In the genomic region with DNA sequence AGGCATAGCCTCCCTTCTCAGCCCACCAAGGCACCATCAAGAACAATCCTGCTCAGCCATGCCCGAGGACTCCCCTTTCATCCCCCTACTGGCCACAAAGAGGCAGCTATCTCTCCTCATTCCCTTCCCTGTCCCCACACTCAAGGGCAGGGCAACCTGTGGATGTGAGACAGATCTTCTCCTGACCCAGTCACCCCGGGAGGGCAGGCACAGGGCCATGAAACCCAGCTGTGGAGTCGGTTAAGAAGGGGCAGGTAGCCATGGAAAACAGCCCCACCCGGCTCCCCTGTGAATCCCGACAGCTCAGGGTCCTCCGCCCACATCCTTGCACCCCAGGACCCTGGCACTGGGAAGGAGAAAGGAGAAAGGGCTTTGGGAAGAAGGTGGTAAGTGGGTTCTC, we compare ENCODE assay signal across 19 mouse cellular contexts.
DNase-seq lines count a peak whose midpoint lies in the region; ATAC-seq lines count a peak whose summit lies in the region.
"Had no signal": no experiment of that assay in that cellular context is flagged by ENCODE, and none has a peak within 500 bp of the region (broad histone marks: within the 10 kb centered on the region; RNA-seq: fewer than 3 reads in every experiment).

No protein-coding gene starts in this region.

- 81% methylated on average over 6 of the region's 6 CpGs for WGBS in forebrain, embryonic 10.5 days
- WGBS in forebrain, embryonic 15.5 days, result 77% methylated on average over 6 of the region's 6 CpGs
- 70% methylated on average over 6 of the region's 6 CpGs for WGBS in limb, embryonic 10.5 days

- ATAC-seq in forebrain, embryonic 15.5 days (replicated peaks), result no peak
- ATAC-seq: forebrain, embryonic 16.5 days; intestine, postnatal 0 days; liver, postnatal 0 days had no signal

- DNase-seq in forebrain, embryonic 10.5 days (ENCODE audit: extremely low spot score, low spot score), result no peak
- peak; percentile 51 for DNase-seq in left cerebral cortex, postnatal 4 days
- no peak for DNase-seq in left cerebral cortex, adult 9 months (ENCODE audit: low spot score in 2 of 2)
- peak; percentile 59 to 72 for DNase-seq in cerebellum, postnatal 10 days
- DNase-seq in limb, embryonic 10.5 days (ENCODE audit: low spot score), result no peak
- DNase-seq in adipocyte (ENCODE audit: low spot score), result no peak
- DNase-seq: adrenal gland, adult 2 months; B cell, adult 2 months; gastrocnemius, postnatal 25 days; heart, adult 2 months; layer of hippocampus, postnatal 36 days; liver, postnatal 0 days; lung, postnatal 14 days; thymus, postnatal 4 days had no signal

- peaks cover 55% of the 10 kb centered on the region for H3K4me1 ChIP-seq in forebrain, embryonic 10.5 days
- H3K4me1 ChIP-seq in forebrain, embryonic 15.5 days, result no peaks in the 10 kb centered on the region
- H3K4me1 ChIP-seq in limb, embryonic 10.5 days, result peaks cover 46% of the 10 kb centered on the region

- intact Hi-C loops in left cerebral cortex, postnatal 4 days (cut with DNase I), result no loop called here

- peaks cover 22% of the 10 kb centered on the region for H3K27me3 ChIP-seq in forebrain, embryonic 10.5 days (ENCODE audit: poor library complexity, severe bottlenecking)
- H3K27me3 ChIP-seq in forebrain, embryonic 15.5 days, result no peaks in the 10 kb centered on the region
- H3K27me3 ChIP-seq in limb, embryonic 10.5 days (ENCODE audit: low read depth, poor library complexity, severe bottlenecking), result peaks cover 20% of the 10 kb centered on the region

- peak overlapping the region; percentile 76; the same call in 1 of the 2 replicates for H3K27ac ChIP-seq in forebrain, embryonic 10.5 days
- no peak overlapping the region for H3K27ac ChIP-seq in forebrain, embryonic 15.5 days (replicated peaks)
- H3K27ac ChIP-seq in limb, embryonic 10.5 days, result peak overlapping the region; percentile 22; the same call in 1 of the 2 replicates
- H3K27ac ChIP-seq: embryonic facial prominence, embryonic 13.5 days; heart, adult 2 months; heart, embryonic 15.5 days had no signal

- H3K4me2 ChIP-seq in forebrain, embryonic 15.5 days (replicated peaks), result no peak overlapping the region
- H3K4me2 ChIP-seq: embryonic facial prominence, embryonic 13.5 days; heart, embryonic 15.5 days had no signal

- H3K4me3 ChIP-seq in forebrain, embryonic 10.5 days, result no peak overlapping the region
- no peak overlapping the region for H3K4me3 ChIP-seq in forebrain, embryonic 15.5 days
- H3K4me3 ChIP-seq in limb, embryonic 10.5 days, result no peak overlapping the region
- H3K4me3 ChIP-seq: embryonic facial prominence, embryonic 13.5 days; heart, adult 2 months; heart, embryonic 15.5 days had no signal

- no peaks in the 10 kb centered on the region; the same call in 1 of the 2 replicates for H3K9me3 ChIP-seq in forebrain, embryonic 10.5 days
- H3K9me3 ChIP-seq in forebrain, embryonic 15.5 days, result no peaks in the 10 kb centered on the region
- H3K9me3 ChIP-seq in limb, embryonic 10.5 days (replicated peaks), result no peaks in the 10 kb centered on the region
- H3K9me3 ChIP-seq: embryonic facial prominence, embryonic 13.5 days; heart, embryonic 15.5 days had no signal

- no peak overlapping the region for H3K9ac ChIP-seq in forebrain, embryonic 15.5 days (replicated peaks)
- H3K9ac ChIP-seq: embryonic facial prominence, embryonic 13.5 days; heart, embryonic 15.5 days; liver, postnatal 0 days had no signal

- no peaks in the 10 kb centered on the region for H3K36me3 ChIP-seq in forebrain, embryonic 10.5 days (replicated peaks)
- H3K36me3 ChIP-seq in forebrain, embryonic 15.5 days, result no peaks in the 10 kb centered on the region
- no peaks in the 10 kb centered on the region for H3K36me3 ChIP-seq in limb, embryonic 10.5 days
- H3K36me3 ChIP-seq: embryonic facial prominence, embryonic 13.5 days; heart, embryonic 15.5 days had no signal

Comparison
In these comparisons a context has a peak if more than half of its experiments do, and no peak if none do; other contexts are left out.
1. DNase-seq: peak in left cerebral cortex, postnatal 4 days (single experiment) and cerebellum, postnatal 10 days (2 of 2); none in forebrain, embryonic 10.5 days (single experiment), left cerebral cortex, adult 9 months (0 of 2), limb, embryonic 10.5 days (single experiment) and adipocyte (single experiment).